Mouse (Mus musculus) small intestine, adult 2 months (tissue): ENCODE data around the gene Ibtk.

Experiments
- CTCF ChIP-seq: fragments of 200-500 bp; IDR thresholded peaks from 2 replicates; pipeline ENCODE4 v1.5.1; 2012; ENCODE audit warnings: low read depth, mild to moderate bottlenecking, control low read depth, inconsistent platforms, low read length, moderate library complexity, mixed read lengths; ENCODE audit not compliant: insufficient replicate concordance, insufficient read length; ENCODE audit errors: extremely low read depth
- POLR2A ChIP-seq: fragments of 200-500 bp; IDR thresholded peaks from 2 replicates; pipeline ENCODE4 v1.6.1; 2012; ENCODE audit warnings: low read depth, mild to moderate bottlenecking, control low read depth, inconsistent platforms, low read length, moderate library complexity

DNA sequence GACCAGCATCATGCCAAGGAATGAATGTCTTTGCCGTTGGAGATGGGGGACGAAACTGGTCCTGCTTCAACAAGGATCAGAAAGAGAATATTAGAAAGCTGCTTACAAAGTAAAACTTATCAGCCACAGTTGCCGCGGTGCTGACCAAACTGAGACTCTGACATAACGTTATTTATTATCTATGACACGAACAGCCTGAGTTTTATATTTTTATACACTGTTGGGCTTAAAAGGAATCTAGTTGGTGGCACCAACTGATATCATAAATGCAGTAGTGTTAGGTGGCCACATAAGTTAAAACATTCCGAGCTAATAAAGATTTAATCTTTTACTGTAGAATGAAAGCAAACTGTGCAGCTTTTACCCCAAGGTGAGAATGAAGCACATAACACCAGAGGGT is 1.7 kb upstream of the Ibtk start:
- TF ChIP-seq CTCF (no peak), POLR2A (no peak)
